Mouse (Mus musculus) heart, adult 2 months (tissue): Measurements from ENCODE around the gene Kat2b.

Experiments
- CTCF ChIP-seq: fragments of 200-600 bp; IDR thresholded peaks from 2 replicates; pipeline ENCODE4 v1.8.1; 2022; ENCODE audit warnings: antibody characterized with exemption, mild to moderate bottlenecking, moderate library complexity
- EP300 ChIP-seq: fragments of 200-500 bp; IDR thresholded peaks from 2 replicates; pipeline ENCODE4 v1.6.1; 2011; ENCODE audit warnings: low read depth, low read length, control low read depth; ENCODE audit not compliant: insufficient read depth
- POLR2A ChIP-seq: fragments of 200-500 bp; IDR thresholded peaks from 2 replicates; pipeline ENCODE4 v1.6.1; 2011; ENCODE audit warnings: mild to moderate bottlenecking, low read depth, low read length, control low read depth; ENCODE audit not compliant: insufficient read depth

- TF ChIP-seq POLR2A (no peak), CTCF (no peak), EP300 (no peak)
Measured at GRCm38 (mm10) chr17:53688321-53688720, 121.7 kb downstream of the Kat2b start.
